39 mouse cellular contexts compared by ENCODE assay signal in genomic region chr5:147345981-147346380, GRCm38 (mm10). TPM values are rescaled to one million over a fixed set of nuclear protein-coding genes. Genes with fewer than 3 reads are reported as not detected.
DNase-seq lines count a peak whose midpoint lies in the region; ATAC-seq and TF ChIP-seq lines count a peak whose summit lies in the region.
"Had no signal": no experiment of that assay in that cellular context is flagged by ENCODE, and none has a peak within 500 bp of the region (broad histone marks: within the 10 kb centered on the region; RNA-seq: fewer than 3 reads in every experiment).

No protein-coding gene starts in this region.

- no peak for ATAC-seq in liver, embryonic 14.5 days (ENCODE audit: insufficient read depth)
- no peak for ATAC-seq in liver, embryonic 11.5 days (replicated peaks; ENCODE audit: low FRiP score)
- ATAC-seq: CD4-positive, CD25-positive, alpha-beta regulatory T cell, adult 4 months; forebrain, postnatal 0 days; hindbrain, postnatal 0 days; intestine, embryonic 15.5 days had no signal

- no peak overlapping the region for H3K27ac ChIP-seq in liver, embryonic 14.5 days
- H3K27ac ChIP-seq in liver, embryonic 11.5 days (ENCODE audit: low read depth, low read length): no peak overlapping the region
- no peak overlapping the region for H3K27ac ChIP-seq in CH12.LX (ENCODE audit: insufficient read depth, low read depth)
- H3K27ac ChIP-seq in ES-Bruce4 (ENCODE audit: insufficient read depth, low read length): no peak overlapping the region
- H3K27ac ChIP-seq: embryonic facial prominence, embryonic 13.5 days; forebrain, embryonic 10.5 days; heart, embryonic 15.5 days; hindbrain, embryonic 12.5 days; hindbrain, postnatal 0 days; intestine, embryonic 15.5 days; left cerebral cortex, adult 2 months; limb, embryonic 12.5 days; macrophage; neural tube, embryonic 15.5 days; stomach, postnatal 0 days had no signal

- H3K4me1 ChIP-seq in liver, embryonic 14.5 days (replicated peaks; ENCODE audit: control insufficient read depth in 2 of 2, insufficient read depth in 2 of 2, low read length in 1 of 2): no peaks in the 10 kb centered on the region
- H3K4me1 ChIP-seq in liver, embryonic 11.5 days (replicated peaks; ENCODE audit: control insufficient read depth, insufficient read depth, low read length): no peaks in the 10 kb centered on the region
- H3K4me1 ChIP-seq in CH12.LX (ENCODE audit: control insufficient read depth in 1 of 2, insufficient read depth in 2 of 2) (peaks cover 8 to 39% of the 10 kb centered on the region in 2 experiments), ES-Bruce4 (ENCODE audit: control insufficient read depth, insufficient read depth, low read length) (no peaks in the 10 kb centered on the region)
- H3K4me1 ChIP-seq: forebrain, embryonic 10.5 days; heart, embryonic 15.5 days; hindbrain, embryonic 12.5 days; intestine, embryonic 15.5 days; neural tube, embryonic 15.5 days had no signal

- DNase-seq in liver, embryonic 14.5 days (ENCODE audit: low read depth in 3 of 3, low spot score in 3 of 3): no peak
- no peak for DNase-seq in liver, embryonic 11.5 days (ENCODE audit: low spot score)
- DNase-seq in CH12.LX (ENCODE audit: extremely low read depth): no peak
- peak; percentile 62 for DNase-seq in ZHBTc4 (ENCODE audit: low read depth, low spot score)
- DNase-seq in frontal cortex, postnatal 25 days (ENCODE audit: low spot score in 2 of 2): no peak
- DNase-seq in yolk sac, embryonic 10.5 days (ENCODE audit: low spot score): no peak
- DNase-seq: adrenal gland, postnatal 14 days; cerebellum, adult 11-12 months; cerebellum, adult 9-11 months; embryo, embryonic 11 days; forebrain, postnatal 0 days; gastrocnemius, postnatal 10 days; kidney, adult 2 months; kidney, postnatal 10 days; lung, adult 2 months; lung, postnatal 10 days; midbrain, embryonic 14.5 days; retina, postnatal 1 day; right cerebral cortex, postnatal 14 days had no signal

- no peaks in the 10 kb centered on the region for H3K36me3 ChIP-seq in liver, embryonic 14.5 days (replicated peaks; ENCODE audit: control insufficient read depth, insufficient read depth, low read depth)
- no peaks in the 10 kb centered on the region for H3K36me3 ChIP-seq in liver, embryonic 11.5 days (ENCODE audit: control insufficient read depth, insufficient read depth, low read length)
- H3K36me3 ChIP-seq in CH12.LX (replicated peaks in 1 of 2; ENCODE audit: control insufficient read depth in 1 of 2, insufficient read depth in 1 of 2, low read length in 1 of 2): peaks cover 0 to 5% of the 10 kb centered on the region in 2 experiments
- H3K36me3 ChIP-seq in ES-Bruce4 (ENCODE audit: control insufficient read depth, insufficient read depth, low read length, poor library complexity, severe bottlenecking): no peaks in the 10 kb centered on the region
- H3K36me3 ChIP-seq: embryonic facial prominence, embryonic 13.5 days; forebrain, embryonic 10.5 days; heart, embryonic 15.5 days; hindbrain, embryonic 12.5 days; intestine, embryonic 15.5 days; limb, embryonic 12.5 days; neural tube, embryonic 15.5 days had no signal

- 33% methylated on average over 1 of the region's 1 CpGs for WGBS in liver, embryonic 14.5 days (ENCODE audit: insufficient replicate concordance)
- 67% methylated on average over 1 of the region's 1 CpGs for WGBS in liver, embryonic 11.5 days

- TF ChIP-seq EP300 in liver, embryonic 14.5 days (IDR thresholded peaks at IDR 0.05; ENCODE audit: low read depth): no peak
- no peak for TF ChIP-seq EP300 in CH12.LX (IDR thresholded peaks at IDR 0.05; ENCODE audit: low read length)
- no peak for TF ChIP-seq EP300 in ES-Bruce4 (IDR thresholded peaks at IDR 0.05; ENCODE audit: insufficient read depth, low read depth, low read length)

- no peaks in the 10 kb centered on the region for H3K27me3 ChIP-seq in liver, embryonic 14.5 days (ENCODE audit: control insufficient read depth, insufficient read depth, low read length)
- H3K27me3 ChIP-seq in liver, embryonic 11.5 days (replicated peaks; ENCODE audit: control insufficient read depth, insufficient read depth, low read length): no peaks in the 10 kb centered on the region
- H3K27me3 ChIP-seq in CH12.LX (replicated peaks) (no peaks in the 10 kb centered on the region), ES-Bruce4 (ENCODE audit: control insufficient read depth, insufficient read depth, low read length, poor library complexity, severe bottlenecking) (no peaks in the 10 kb centered on the region)
- H3K27me3 ChIP-seq: embryonic facial prominence, embryonic 13.5 days; heart, embryonic 15.5 days; hindbrain, embryonic 12.5 days; intestine, embryonic 15.5 days; neural tube, embryonic 15.5 days had no signal

- H3K4me3 ChIP-seq in liver, embryonic 14.5 days (ENCODE audit: insufficient read depth in 1 of 2, low read depth in 2 of 2, low read length in 2 of 2): no peak overlapping the region
- H3K4me3 ChIP-seq in liver, embryonic 11.5 days (ENCODE audit: low read depth, low read length): no peak overlapping the region
- H3K4me3 ChIP-seq in CH12.LX (replicated peaks in 1 of 3; ENCODE audit: low read depth in 2 of 3, low read length in 2 of 3, poor library complexity in 1 of 3) (no peak overlapping the region), ES-Bruce4 (ENCODE audit: low read depth, low read length) (no peak overlapping the region)
- H3K4me3 ChIP-seq: embryonic facial prominence, embryonic 13.5 days; forebrain, embryonic 10.5 days; heart, embryonic 15.5 days; hindbrain, embryonic 12.5 days; intestine, embryonic 15.5 days; left cerebral cortex, adult 2 months; limb, embryonic 12.5 days; neural tube, embryonic 15.5 days had no signal

- no peaks in the 10 kb centered on the region for H3K9me3 ChIP-seq in liver, embryonic 14.5 days (ENCODE audit: control insufficient read depth, low read length)
- H3K9me3 ChIP-seq in liver, embryonic 11.5 days (ENCODE audit: control insufficient read depth, low read length): no peaks in the 10 kb centered on the region
- H3K9me3 ChIP-seq in CH12.LX (replicated peaks; ENCODE audit: low read length): peaks cover 8% of the 10 kb centered on the region
- H3K9me3 ChIP-seq in ES-Bruce4 (replicated peaks; ENCODE audit: control insufficient read depth, insufficient read depth, low read length, poor library complexity, severe bottlenecking): no peaks in the 10 kb centered on the region
- H3K9me3 ChIP-seq: embryonic facial prominence, embryonic 13.5 days; forebrain, embryonic 10.5 days; heart, embryonic 15.5 days; hindbrain, embryonic 12.5 days; intestine, embryonic 15.5 days; limb, embryonic 12.5 days; neural tube, embryonic 15.5 days had no signal

- no peak overlapping the region for H3K4me2 ChIP-seq in liver, embryonic 14.5 days (ENCODE audit: low read depth)
- no peak overlapping the region for H3K4me2 ChIP-seq in liver, embryonic 11.5 days
- H3K4me2 ChIP-seq in CH12.LX (ENCODE audit: insufficient read depth, low read depth, poor library complexity, severe bottlenecking): no peak overlapping the region
- H3K4me2 ChIP-seq: embryonic facial prominence, embryonic 13.5 days; heart, embryonic 15.5 days; hindbrain, embryonic 12.5 days; intestine, embryonic 15.5 days; limb, embryonic 12.5 days; neural tube, embryonic 15.5 days had no signal

- no peak overlapping the region for H3K9ac ChIP-seq in liver, embryonic 14.5 days (replicated peaks)
- H3K9ac ChIP-seq in liver, embryonic 11.5 days (ENCODE audit: low read depth, low read length): no peak overlapping the region
- H3K9ac ChIP-seq in CH12.LX (ENCODE audit: insufficient read depth, low read depth) (no peak overlapping the region), ES-Bruce4 (ENCODE audit: low read depth, poor library complexity, severe bottlenecking) (no peak overlapping the region)
- H3K9ac ChIP-seq: embryonic facial prominence, embryonic 13.5 days; forebrain, postnatal 0 days; heart, embryonic 15.5 days; hindbrain, embryonic 12.5 days; intestine, embryonic 15.5 days; limb, embryonic 12.5 days; neural tube, embryonic 15.5 days had no signal

- TF ChIP-seq RAD21 in CH12.LX (IDR thresholded peaks at IDR 0.05; ENCODE audit: low read depth, low read length): peak; percentile 44

- in situ Hi-C loops in CH12.LX (cut with MboI; ENCODE audit: low pct_ligation_motif_present, low pct_unique_long_range_greater_than_20kb, low sequenced_read_pairs): no loop called here

- TF ChIP-seq POLR2A in CH12.LX (IDR thresholded peaks at IDR 0.05; ENCODE audit: low read depth, low read length): no peak
- no peak for TF ChIP-seq POLR2A in ES-Bruce4 (IDR thresholded peaks at IDR 0.05; ENCODE audit: insufficient read depth, low read length)

- dilution Hi-C loops in CH12.LX (cut with MboI; ENCODE audit: extremely low pct_ligation_motif_present, extremely low pct_unique_long_range_greater_than_20kb, low sequenced_read_pairs): no loop called here

- no peaks in the 10 kb centered on the region; the same call in 1 of the 2 replicates for H3K79me2 ChIP-seq in CH12.LX (replicated peaks; ENCODE audit: control insufficient read depth, extremely low read depth, insufficient read depth, poor library complexity, severe bottlenecking)

- peak; percentile 15; the same call in 1 of the 2 replicates for TF ChIP-seq CTCF in liver, embryonic 14.5 days (IDR thresholded peaks at IDR 0.05; ENCODE audit: low read depth)
- TF ChIP-seq CTCF in CH12.LX (conservative IDR thresholded peaks at IDR 0.05 in 1 of 2, IDR thresholded peaks at IDR 0.05 in 1 of 2; ENCODE audit: low read depth in 2 of 2, low read length in 2 of 2): peak; percentile 20 to 54; a peak in 3 of 4 replicates
- TF ChIP-seq CTCF in ES-Bruce4 (IDR thresholded peaks at IDR 0.05; ENCODE audit: low read depth, low read length): peak; percentile 55

RNA-seq across cellular contexts. Expression of gene Urad, which starts 23.7 kb away (rescaled TPM):
- 1.0 and 1.1 TPM in 2 replicates for polyA plus RNA-seq in liver, embryonic 14.5 days (2012; rRNA removed)
- 0.30 and 0.57 TPM in 2 replicates for polyA plus RNA-seq in liver, embryonic 14.5 days (2014; fragmentation: Nextera tagmentation; extraction: Ambion mirVana)
- polyA plus RNA-seq in liver, embryonic 11.5 days (2014; fragmentation: Nextera tagmentation; extraction: Ambion mirVana): 0.49 and 0.53 TPM in 2 replicates
- total RNA-seq in CH12.LX (2012; rRNA removed) (not detected in 2 replicates), CH12.LX (2014; rRNA removed) (not detected in 2 replicates)
- polyA plus RNA-seq in CH12.LX (2012; ENCODE audit: insufficient read length, low read depth) (not detected in 2 replicates), ES-Bruce4 (2011; ENCODE audit: insufficient read depth, insufficient read length, low read depth, missing spikeins) (not detected in 2 replicates)
- total RNA-seq: forebrain, postnatal 0 days; gastrocnemius, postnatal 10 days; heart, postnatal 25 days; hindbrain, postnatal 0 days; layer of hippocampus, postnatal 14 days; left cerebral cortex, adult 2 months; left cerebral cortex, postnatal 25 days; megakaryocyte-erythroid progenitor cell, adult 5-6 weeks had no signal
- polyA plus RNA-seq: CD4-positive, CD25-positive, alpha-beta regulatory T cell, adult 4 months; embryonic facial prominence, embryonic 13.5 days; forebrain, embryonic 10.5 days; forebrain, postnatal 0 days; gonadal fat pad, adult 2 months; heart, embryonic 15.5 days; hindbrain, embryonic 12.5 days; hindbrain, postnatal 0 days; kidney, adult 2 months; limb, embryonic 12.5 days; lung, adult 2 months; macrophage; midbrain, embryonic 14.5 days; neural tube, embryonic 15.5 days; stomach, postnatal 0 days; thymus, postnatal 0 days had no signal

RNA-seq across cellular contexts. Expression of gene Cdx2, which starts 38.9 kb away (rescaled TPM):
- polyA plus RNA-seq in liver, embryonic 14.5 days (2012; rRNA removed): 0.09 TPM in 1 of 2 replicates, not detected in the other
- polyA plus RNA-seq in liver, embryonic 14.5 days (2014; fragmentation: Nextera tagmentation; extraction: Ambion mirVana): not detected in 2 replicates
- polyA plus RNA-seq in liver, embryonic 11.5 days (2014; fragmentation: Nextera tagmentation; extraction: Ambion mirVana): 0.14 TPM in 1 of 2 replicates, not detected in the other
- total RNA-seq in CH12.LX (2012; rRNA removed) (not detected in 2 replicates), CH12.LX (2014; rRNA removed) (not detected in 2 replicates)
- polyA plus RNA-seq in CH12.LX (2012; ENCODE audit: insufficient read length, low read depth) (not detected in 2 replicates), ES-Bruce4 (2011; ENCODE audit: insufficient read depth, insufficient read length, low read depth, missing spikeins) (0.70 and 1.1 TPM in 2 replicates)
- total RNA-seq: adrenal gland, postnatal 14 days; forebrain, postnatal 0 days; gastrocnemius, postnatal 10 days; heart, postnatal 25 days; hindbrain, postnatal 0 days; layer of hippocampus, postnatal 14 days; left cerebral cortex, adult 2 months; left cerebral cortex, postnatal 25 days; liver, adult 2 months; megakaryocyte-erythroid progenitor cell, adult 5-6 weeks had no signal
- polyA plus RNA-seq: CD4-positive, CD25-positive, alpha-beta regulatory T cell, adult 4 months; embryonic facial prominence, embryonic 13.5 days; forebrain, embryonic 10.5 days; forebrain, postnatal 0 days; heart, embryonic 15.5 days; hindbrain, embryonic 12.5 days; hindbrain, postnatal 0 days; kidney, adult 2 months; limb, embryonic 12.5 days; lung, adult 2 months; macrophage; midbrain, embryonic 14.5 days; neural tube, embryonic 15.5 days had no signal

RNA-seq across cellular contexts. Expression of gene Flt3, which starts 54.3 kb away (rescaled TPM):
- 0.65 and 0.88 TPM in 2 replicates for polyA plus RNA-seq in liver, embryonic 14.5 days (2012; rRNA removed)
- 1.2 and 1.3 TPM in 2 replicates for polyA plus RNA-seq in liver, embryonic 14.5 days (2014; fragmentation: Nextera tagmentation; extraction: Ambion mirVana)
- polyA plus RNA-seq in liver, embryonic 11.5 days (2014; fragmentation: Nextera tagmentation; extraction: Ambion mirVana): 1.6 and 1.8 TPM in 2 replicates
- total RNA-seq in CH12.LX (2012; rRNA removed) (0.76 TPM in 2 replicates), CH12.LX (2014; rRNA removed) (3.2 and 3.3 TPM in 2 replicates)
- polyA plus RNA-seq in CH12.LX (2012; ENCODE audit: insufficient read length, low read depth) (2.0 and 2.3 TPM in 2 replicates), ES-Bruce4 (2011; ENCODE audit: insufficient read depth, insufficient read length, low read depth, missing spikeins) (0.21 TPM in 1 of 2 replicates, not detected in the other)
- polyA plus RNA-seq: forebrain, embryonic 10.5 days had no signal
